Mouse (Mus musculus): Measurements from ENCODE around the gene Otx1. TPM values are rescaled to one million over a fixed set of nuclear protein-coding genes. Genes with fewer than 3 reads are reported as not detected.

Gene Otx1
- polyA plus RNA-seq, 1 experiment from 2014 or later, result not detected

DNA sequence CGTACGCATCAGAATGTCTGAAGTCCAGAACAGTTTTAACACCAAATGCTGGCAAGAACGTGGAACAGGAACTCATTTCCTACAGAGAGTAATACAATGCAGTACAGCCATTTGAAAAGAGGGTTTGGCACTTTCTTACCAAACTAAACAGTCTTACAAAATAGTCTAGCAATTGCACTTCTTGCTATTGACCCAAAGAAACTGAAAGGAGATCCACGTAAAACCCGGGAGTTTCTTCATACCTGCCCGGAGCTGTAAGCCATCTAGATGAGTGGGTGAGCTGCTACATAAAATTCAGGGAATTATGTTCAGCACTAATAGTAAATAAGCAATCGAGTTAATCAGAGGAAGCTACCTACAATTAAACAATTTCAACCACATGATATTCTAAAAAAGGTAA lies 47.5 kb downstream of the Otx1 start:
- no peak for DNase-seq (ENCODE audit: low spot score)
- Histone ChIP-seq H3K4me1 (replicated peaks; ENCODE audit: insufficient read depth, low read length) (no peaks in the 10 kb centered on the region), H3K4me2 (ENCODE audit: low read length) (no peak overlapping the region), H3K9me3 (replicated peaks; ENCODE audit: low read length) (no peaks in the 10 kb centered on the region), H3K27ac (no peak overlapping the region), H3K9ac (ENCODE audit: low read depth, low read length) (no peak overlapping the region), H3K36me3 (ENCODE audit: insufficient read depth, low read length) (no peaks in the 10 kb centered on the region), H3K4me3 (replicated peaks; ENCODE audit: low read depth, low read length) (no peak overlapping the region), H3K27me3 (ENCODE audit: insufficient read depth, low read length) (no peaks in the 10 kb centered on the region)
- no peak for TF ChIP-seq CTCF (IDR thresholded peaks at IDR 0.05; ENCODE audit: low read depth)
- ATAC-seq (replicated peaks; ENCODE audit: low FRiP score, low read depth), result no peak
- 87% methylated on average over 7 of the region's 7 CpGs for WGBS

DNA sequence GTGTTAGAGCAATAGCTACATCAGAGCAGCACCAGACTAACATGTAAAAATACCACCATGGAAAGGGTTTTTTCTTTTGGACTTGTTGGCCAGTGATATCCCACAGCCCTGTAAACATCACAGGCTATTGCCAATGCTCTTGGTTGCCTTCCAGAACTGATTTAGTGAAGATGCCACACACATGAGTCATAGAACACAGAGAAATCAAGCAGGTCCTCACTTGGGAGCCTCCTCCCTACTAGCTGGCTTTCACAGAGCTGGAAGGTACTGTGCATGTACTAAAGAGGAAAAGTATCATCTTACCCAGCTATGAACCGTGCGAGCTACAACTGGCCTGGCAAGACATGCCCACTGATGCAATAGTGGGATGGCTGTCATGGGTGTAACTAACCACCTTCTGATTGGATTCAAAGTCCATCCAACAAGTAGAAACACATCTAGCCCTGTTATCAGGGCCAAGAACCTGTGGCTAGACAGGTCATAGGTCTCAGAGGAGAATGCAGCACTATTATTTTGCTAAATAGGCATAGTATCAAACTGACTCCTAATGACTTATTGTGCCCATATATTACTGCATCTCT lies 51.0 kb downstream of the Otx1 start:
- Histone ChIP-seq H3K4me3 (replicated peaks; ENCODE audit: low read depth, low read length) (no peak overlapping the region), H3K9ac (ENCODE audit: low read depth, low read length) (no peak overlapping the region), H3K36me3 (ENCODE audit: insufficient read depth, low read length) (no peaks in the 10 kb centered on the region), H3K4me1 (replicated peaks; ENCODE audit: insufficient read depth, low read length) (no peaks in the 10 kb centered on the region), H3K4me2 (ENCODE audit: low read length) (no peak overlapping the region), H3K27me3 (ENCODE audit: insufficient read depth, low read length) (no peaks in the 10 kb centered on the region), H3K9me3 (replicated peaks; ENCODE audit: low read length) (no peaks in the 10 kb centered on the region), H3K27ac (no peak overlapping the region)
- DNase-seq (ENCODE audit: low spot score), result no peak
- 71% methylated on average over 2 of the region's 2 CpGs for WGBS
- no peak for TF ChIP-seq CTCF (IDR thresholded peaks at IDR 0.05; ENCODE audit: low read depth)
- no peak for ATAC-seq (replicated peaks; ENCODE audit: low FRiP score, low read depth)

DNA sequence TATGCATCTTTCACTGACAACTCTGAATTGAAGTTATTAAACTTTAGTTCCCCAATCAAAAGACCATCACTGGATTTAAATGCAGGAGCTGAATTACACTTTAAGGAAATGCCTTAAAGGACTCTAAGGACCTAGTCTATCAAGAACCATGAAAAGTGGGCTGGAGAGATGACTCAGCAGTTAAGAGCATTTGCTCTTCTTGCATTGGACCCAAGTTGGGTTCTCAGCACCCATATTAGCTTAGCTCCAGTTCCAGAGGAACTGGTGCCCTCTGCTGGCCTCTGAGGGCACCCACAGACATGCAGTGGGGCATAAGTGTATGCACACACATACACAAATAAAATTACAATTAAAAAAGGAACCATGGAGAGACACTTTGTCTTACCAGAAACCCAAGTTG lies 52.6 kb downstream of the Otx1 start:
- ATAC-seq (replicated peaks; ENCODE audit: low FRiP score, low read depth) (no peak), DNase-seq (ENCODE audit: low spot score) (no peak)
- Histone ChIP-seq H3K9me3 (replicated peaks; ENCODE audit: low read length) (no peaks in the 10 kb centered on the region), H3K27me3 (ENCODE audit: insufficient read depth, low read length) (no peaks in the 10 kb centered on the region), H3K27ac (no peak overlapping the region), H3K4me1 (replicated peaks; ENCODE audit: insufficient read depth, low read length) (no peaks in the 10 kb centered on the region), H3K9ac (ENCODE audit: low read depth, low read length) (no peak overlapping the region), H3K4me2 (ENCODE audit: low read length) (no peak overlapping the region), H3K36me3 (ENCODE audit: insufficient read depth, low read length) (no peaks in the 10 kb centered on the region), H3K4me3 (replicated peaks; ENCODE audit: low read depth, low read length) (no peak overlapping the region)
- no peak for TF ChIP-seq CTCF (IDR thresholded peaks at IDR 0.05; ENCODE audit: low read depth)
